Mouse (Mus musculus) monocyte, adult 5-6 weeks (primary cell): ENCODE results near the gene Gramd1c. TPM values are rescaled to one million over a fixed set of nuclear protein-coding genes. Genes with fewer than 3 reads are reported as not detected.

Experiments used
- ATAC-seq: fragments of 153-309, 156-312 bp; replicated peaks from 2 replicates; pipeline ENCODE4 v1.8.0; 2017; ENCODE audit warnings: mild to moderate bottlenecking; ENCODE audit not compliant: low TSS enrichment, insufficient number of reproducible peaks, severe bottlenecking, poor library complexity, low FRiP score
- total RNA-seq: library from RNA; stranded (forward); fragments of 200-1000, 200-491, 200-594 nt; gene quantifications from 3 replicates; pipeline ENCODE4 v1.2.3, GENCODE M21; 2017

Gramd1c gene
- total RNA-seq, result 2.9 to 9.1 TPM (median 7.0 TPM) in 3 replicates

GRCm38 (mm10) chr16:44063025-44063894, at the start of gene Gramd1c:
Gene Gramd1c (minus strand): TSS chr16:44063345.
- ATAC-seq, result 0 out of 2 replicates have a peak, but pooled peaks have one; percentile 32

GRCm38 (mm10) chr16:44109002-44109401, 45.9 kb upstream of the Gramd1c start:
- no peak for ATAC-seq

- ATAC-seq, result no peak
These were observed 42.1 kb upstream of the Gramd1c start for GRCm38 (mm10) chr16:44105211-44105610.

- ATAC-seq, result no peak
These were observed 40.9 kb upstream of the Gramd1c start for GRCm38 (mm10) chr16:44103806-44104766.

GRCm38 (mm10) chr16:44102925-44103324, 39.8 kb upstream of the Gramd1c start:
- ATAC-seq, result no peak

DNA sequence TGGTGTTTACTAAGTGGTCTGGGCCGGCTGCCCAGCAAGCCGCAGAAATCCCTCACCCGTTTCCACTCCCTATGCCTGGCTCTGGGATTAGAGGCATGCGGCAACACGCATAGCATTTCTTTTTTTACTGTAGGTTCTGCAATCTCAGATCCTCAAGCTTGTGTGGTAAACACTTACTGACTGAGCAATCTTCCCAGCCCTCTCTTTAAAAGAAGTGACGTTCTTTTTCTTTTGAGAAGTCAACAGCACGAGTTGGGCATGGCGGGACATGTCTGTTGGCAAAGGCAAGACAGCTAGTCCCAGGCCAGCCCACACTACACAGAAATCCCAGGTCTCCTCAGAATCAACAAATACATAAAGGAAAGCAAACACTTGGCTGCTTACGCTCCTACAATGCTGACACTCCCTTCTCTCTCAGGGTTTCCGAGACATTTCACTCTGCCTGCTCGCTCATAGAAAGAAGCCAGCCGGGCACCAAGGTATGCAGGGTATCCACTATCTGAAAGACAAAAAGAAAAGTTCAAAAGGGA, 38.1 kb upstream of the Gramd1c start:
- no peak for ATAC-seq

GRCm38 (mm10) chr16:44099377-44099776, 36.2 kb upstream of the Gramd1c start:
- no peak for ATAC-seq

DNA sequence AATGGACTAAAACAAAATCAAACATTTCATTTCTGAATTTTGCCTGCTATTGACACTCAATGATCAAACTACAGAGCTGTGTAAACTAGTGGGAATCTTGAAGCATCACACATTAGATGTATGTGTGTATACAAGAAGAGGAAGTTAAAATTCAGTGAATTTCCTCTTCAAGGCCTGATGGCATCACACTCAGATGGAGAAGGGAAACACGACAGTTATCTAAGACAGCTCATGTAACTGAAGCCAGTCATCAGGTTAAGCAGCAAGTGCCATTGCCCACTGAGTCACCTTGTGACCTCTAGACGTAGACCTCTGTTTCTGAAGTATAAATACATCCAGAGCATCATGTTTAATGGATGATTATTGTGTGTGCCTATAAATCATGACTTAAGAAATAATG, 24.5 kb upstream of the Gramd1c start:
- ATAC-seq, result no peak

GRCm38 (mm10) chr16:44061341-44061740, 1.8 kb downstream of the Gramd1c start:
- ATAC-seq, result no peak

GRCm38 (mm10) chr16:44060604-44061286, 2.4 kb downstream of the Gramd1c start:
- no peak for ATAC-seq

- ATAC-seq, result peak; percentile 71
These were observed 4.4 kb downstream of the Gramd1c start for GRCm38 (mm10) chr16:44058745-44059144.

DNA sequence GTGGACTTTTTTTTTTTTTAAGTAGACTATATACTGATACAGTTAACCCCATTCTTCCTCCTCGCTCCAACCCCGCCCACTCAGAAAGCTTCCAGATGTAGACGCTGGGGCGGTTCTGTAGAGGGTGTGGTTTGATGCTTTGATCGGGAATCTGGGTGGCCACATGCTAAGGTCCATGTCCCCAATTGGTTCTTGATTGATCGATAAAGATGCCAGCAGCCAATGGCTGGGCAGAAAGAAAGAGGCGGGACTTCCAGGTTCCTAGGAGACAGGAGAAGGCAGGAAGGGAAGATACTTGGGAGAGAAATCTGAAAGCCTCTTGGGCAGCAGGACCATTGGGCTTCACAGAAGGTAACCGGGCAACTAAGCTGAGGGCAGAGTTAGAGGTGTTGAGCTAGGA, 7.4 kb downstream of the Gramd1c start:
- no peak for ATAC-seq

DNA sequence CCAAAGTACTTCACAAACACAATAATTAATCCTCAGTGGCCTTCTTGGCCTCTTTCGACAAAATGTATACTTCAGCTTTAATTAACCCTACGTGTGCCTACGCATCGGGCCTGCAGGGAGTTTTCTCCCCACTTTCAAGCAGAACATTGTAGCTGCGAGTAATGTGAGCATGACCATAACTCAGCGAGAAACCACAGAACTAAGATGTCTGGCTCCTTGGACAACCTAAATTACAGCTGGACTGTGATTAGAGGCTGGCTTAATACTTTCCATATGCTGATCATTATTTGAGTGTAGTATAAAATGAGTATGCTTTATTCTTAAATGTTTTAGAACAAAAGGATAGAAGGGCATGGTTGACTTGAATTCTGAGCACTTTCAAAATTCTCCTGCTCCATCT, 9.9 kb downstream of the Gramd1c start:
- ATAC-seq, result no peak

DNA sequence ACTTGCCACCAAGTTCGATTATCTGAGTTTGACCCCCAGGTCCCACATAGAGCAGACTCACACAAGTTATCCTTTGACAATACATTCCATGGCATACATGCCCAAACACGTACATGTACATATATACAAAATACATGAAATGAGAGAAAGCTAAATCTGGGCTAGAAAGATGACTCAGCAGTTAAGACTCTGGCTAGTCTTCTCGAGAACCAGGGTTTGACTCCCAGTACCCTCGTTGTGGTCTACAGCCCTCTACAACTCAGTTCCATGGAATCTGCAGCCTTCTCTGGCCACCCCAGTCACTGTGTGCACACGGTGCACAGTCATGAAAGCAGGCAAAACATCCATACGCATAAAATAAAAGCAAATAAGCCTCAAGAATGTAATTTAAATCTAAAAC, 10.8 kb downstream of the Gramd1c start:
- ATAC-seq, result no peak

DNA sequence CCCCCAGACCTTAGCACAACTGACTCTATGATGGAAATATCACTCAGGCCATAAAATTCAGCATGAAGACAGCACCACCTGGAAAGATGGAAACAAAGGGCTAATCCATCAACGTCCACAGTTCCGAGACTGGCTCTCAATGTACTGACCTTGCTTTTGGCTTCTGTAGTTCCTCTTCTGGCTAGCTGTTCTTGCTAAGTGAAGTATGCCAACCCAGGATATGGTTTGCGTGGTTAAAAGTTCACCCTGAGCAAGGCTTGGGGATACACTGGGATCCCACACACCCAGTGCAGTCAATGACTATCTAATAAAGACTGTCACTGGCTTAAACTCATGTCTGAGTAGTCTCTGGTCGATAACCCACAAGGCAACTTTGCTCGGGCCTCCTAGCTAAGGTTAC, 13.0 kb downstream of the Gramd1c start:
- no peak for ATAC-seq

DNA sequence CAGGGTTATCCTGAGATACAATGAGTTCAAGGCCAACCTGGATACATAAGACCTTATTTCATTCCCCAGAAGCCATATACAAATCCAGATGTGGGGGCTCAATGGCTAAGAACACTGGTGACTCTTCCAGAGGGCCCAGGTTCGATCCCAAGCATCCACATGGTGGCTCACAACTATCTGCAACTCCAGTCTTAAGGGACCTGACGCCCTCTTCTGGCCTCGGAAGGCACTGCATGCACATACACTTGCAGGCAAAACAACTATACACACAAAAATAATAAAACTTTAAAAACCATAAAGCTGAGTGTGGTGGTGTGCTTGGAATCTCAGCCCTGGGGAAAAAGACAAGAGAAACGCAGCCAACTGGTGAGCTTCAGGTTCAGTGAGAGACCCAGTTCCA, 24.0 kb downstream of the Gramd1c start:
- no peak for ATAC-seq

- ATAC-seq, result no peak
These were observed 27.9 kb downstream of the Gramd1c start for GRCm38 (mm10) chr16:44035221-44035620.

DNA sequence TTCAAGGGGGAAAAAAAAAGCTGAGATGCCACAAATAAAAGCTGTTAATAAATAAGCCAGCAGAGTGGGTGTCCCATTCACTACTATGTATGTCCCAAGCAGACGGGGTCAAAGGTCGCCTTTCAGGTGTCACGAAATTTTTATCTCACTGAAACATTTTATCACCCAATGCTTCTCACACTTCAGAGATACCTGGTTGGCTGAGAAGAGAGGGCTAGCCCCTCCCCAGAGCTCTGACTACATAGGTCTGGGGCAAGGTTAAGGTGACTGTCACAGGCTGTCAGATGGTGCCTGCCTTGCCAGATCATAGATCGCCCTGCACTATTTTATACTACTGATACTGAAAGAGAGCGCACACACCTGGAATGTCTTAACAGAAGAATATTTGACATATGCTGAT, 29.8 kb downstream of the Gramd1c start:
- no peak for ATAC-seq

DNA sequence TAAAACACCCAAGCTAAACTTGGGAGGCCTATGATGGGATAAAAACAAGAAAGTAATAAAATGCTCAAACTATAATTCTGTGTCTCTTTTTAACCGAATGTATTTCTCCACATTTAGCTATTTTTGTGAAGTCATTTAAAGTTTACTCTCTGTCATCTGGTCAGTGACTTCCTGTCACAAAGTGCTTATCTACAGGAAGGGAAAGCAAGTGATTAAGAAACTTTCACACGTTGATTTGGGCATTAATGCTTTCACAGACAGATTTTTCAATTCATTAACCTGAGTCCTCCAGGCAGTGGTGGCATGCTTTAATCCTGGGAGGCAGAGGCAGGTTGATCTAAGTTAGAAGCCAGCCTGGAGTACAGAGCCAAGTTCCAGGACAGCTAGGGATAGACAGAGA, 33.9 kb downstream of the Gramd1c start:
- no peak for ATAC-seq
